Mouse (Mus musculus): Measurements from ENCODE around the gene Phc3. TPM values are rescaled to one million over a fixed set of nuclear protein-coding genes. Genes with fewer than 3 reads are reported as not detected.

The Phc3 gene
- polyA plus RNA-seq, 1 experiment from 2014 or later: 7.8 TPM

- no peak for ATAC-seq
- no peak overlapping the region for H3K27ac ChIP-seq (ENCODE audit: low read length)
Measured at GRCm38 (mm10) chr3:30904658-30905057, 64.6 kb downstream of the Phc3 start.

GRCm38 (mm10) chr3:30899407-30899806, 69.8 kb downstream of the Phc3 start:
- no peak overlapping the region for H3K9ac ChIP-seq (ENCODE audit: low read depth, low read length)
- H3K4me1 ChIP-seq (ENCODE audit: control insufficient read depth, insufficient read depth, low read length): no peaks in the 10 kb centered on the region
- H3K4me2 ChIP-seq (ENCODE audit: low read length): no peak overlapping the region
- no peak overlapping the region for H3K4me3 ChIP-seq (ENCODE audit: low read depth, low read length)
- H3K27ac ChIP-seq (ENCODE audit: low read length): no peak overlapping the region
- H3K27me3 ChIP-seq (ENCODE audit: control insufficient read depth, insufficient read depth, low read depth, low read length): no peaks in the 10 kb centered on the region
- peaks cover 20% of the 10 kb centered on the region for H3K36me3 ChIP-seq (ENCODE audit: control insufficient read depth, insufficient read depth, low read length)
- no peaks in the 10 kb centered on the region for H3K9me3 ChIP-seq (replicated peaks; ENCODE audit: control insufficient read depth, low read length, poor library complexity, severe bottlenecking)
- 96% methylated on average over 8 of the region's 8 CpGs for WGBS
- no peak for ATAC-seq

More at GRCm38 (mm10) chr3:30904658-30905057, 64.6 kb downstream of the Phc3 start:
- Histone ChIP-seq H3K4me3 (ENCODE audit: low read depth, low read length) (no peak overlapping the region), H3K36me3 (ENCODE audit: control insufficient read depth, insufficient read depth, low read length) (peaks cover 29% of the 10 kb centered on the region), H3K4me1 (ENCODE audit: control insufficient read depth, insufficient read depth, low read length) (no peaks in the 10 kb centered on the region), H3K9me3 (replicated peaks; ENCODE audit: control insufficient read depth, low read length, poor library complexity, severe bottlenecking) (no peaks in the 10 kb centered on the region), H3K27me3 (ENCODE audit: control insufficient read depth, insufficient read depth, low read depth, low read length) (no peaks in the 10 kb centered on the region), H3K9ac (ENCODE audit: low read depth, low read length) (no peak overlapping the region), H3K4me2 (ENCODE audit: low read length) (no peak overlapping the region)
- 96% methylated on average over 1 of the region's 1 CpGs for WGBS

GRCm38 (mm10) chr3:30896721-30897120, 72.5 kb downstream of the Phc3 start:
- no peak overlapping the region for H3K9ac ChIP-seq (ENCODE audit: low read depth, low read length)
- no peak overlapping the region for H3K27ac ChIP-seq (ENCODE audit: low read length)
- WGBS: 94% methylated on average over 5 of the region's 5 CpGs
- no peaks in the 10 kb centered on the region for H3K4me1 ChIP-seq (ENCODE audit: control insufficient read depth, insufficient read depth, low read length)
- ATAC-seq: no peak
- H3K4me3 ChIP-seq (ENCODE audit: low read depth, low read length): no peak overlapping the region
- H3K4me2 ChIP-seq (ENCODE audit: low read length): no peak overlapping the region
- no peaks in the 10 kb centered on the region for H3K9me3 ChIP-seq (replicated peaks; ENCODE audit: control insufficient read depth, low read length, poor library complexity, severe bottlenecking)
- H3K27me3 ChIP-seq (ENCODE audit: control insufficient read depth, insufficient read depth, low read depth, low read length): no peaks in the 10 kb centered on the region
- peaks cover 11% of the 10 kb centered on the region; the same call in 1 of the 2 replicates for H3K36me3 ChIP-seq (ENCODE audit: control insufficient read depth, insufficient read depth, low read length)

GRCm38 (mm10) chr3:30889014-30889413, 80.2 kb downstream of the Phc3 start:
- WGBS: 14% methylated on average over 1 of the region's 1 CpGs
- Histone ChIP-seq H3K4me3 (ENCODE audit: low read depth, low read length) (no peak overlapping the region), H3K36me3 (ENCODE audit: control insufficient read depth, insufficient read depth, low read length) (no peaks in the 10 kb centered on the region), H3K4me1 (ENCODE audit: control insufficient read depth, insufficient read depth, low read length) (no peaks in the 10 kb centered on the region), H3K27me3 (ENCODE audit: control insufficient read depth, insufficient read depth, low read depth, low read length) (no peaks in the 10 kb centered on the region), H3K4me2 (ENCODE audit: low read length) (no peak overlapping the region), H3K27ac (ENCODE audit: low read length) (no peak overlapping the region), H3K9ac (ENCODE audit: low read depth, low read length) (no peak overlapping the region), H3K9me3 (replicated peaks; ENCODE audit: control insufficient read depth, low read length, poor library complexity, severe bottlenecking) (no peaks in the 10 kb centered on the region)
- ATAC-seq: no peak

GRCm38 (mm10) chr3:30887449-30887848, 81.8 kb downstream of the Phc3 start:
- Histone ChIP-seq H3K4me2 (ENCODE audit: low read length) (no peak overlapping the region), H3K4me3 (ENCODE audit: low read depth, low read length) (no peak overlapping the region), H3K27ac (ENCODE audit: low read length) (no peak overlapping the region), H3K36me3 (ENCODE audit: control insufficient read depth, insufficient read depth, low read length) (no peaks in the 10 kb centered on the region), H3K9me3 (replicated peaks; ENCODE audit: control insufficient read depth, low read length, poor library complexity, severe bottlenecking) (no peaks in the 10 kb centered on the region), H3K27me3 (ENCODE audit: control insufficient read depth, insufficient read depth, low read depth, low read length) (no peaks in the 10 kb centered on the region), H3K9ac (ENCODE audit: low read depth, low read length) (no peak overlapping the region), H3K4me1 (ENCODE audit: control insufficient read depth, insufficient read depth, low read length) (no peaks in the 10 kb centered on the region)
- ATAC-seq: no peak
- 83% methylated on average over 3 of the region's 3 CpGs for WGBS

GRCm38 (mm10) chr3:30876709-30877108, 92.5 kb downstream of the Phc3 start:
- H3K4me3 ChIP-seq (ENCODE audit: low read depth, low read length): no peak overlapping the region
- H3K4me1 ChIP-seq (ENCODE audit: control insufficient read depth, insufficient read depth, low read length): no peaks in the 10 kb centered on the region

GRCm38 (mm10) chr3:30869995-30870394, 99.2 kb downstream of the Phc3 start:
- no peak overlapping the region for H3K4me2 ChIP-seq (ENCODE audit: low read length)
- WGBS: 96% methylated on average over 1 of the region's 1 CpGs
- H3K9ac ChIP-seq (ENCODE audit: low read depth, low read length): no peak overlapping the region
- H3K4me3 ChIP-seq (ENCODE audit: low read depth, low read length): no peak overlapping the region
- no peaks in the 10 kb centered on the region for H3K27me3 ChIP-seq (ENCODE audit: control insufficient read depth, insufficient read depth, low read depth, low read length)
- H3K36me3 ChIP-seq (ENCODE audit: control insufficient read depth, insufficient read depth, low read length): no peaks in the 10 kb centered on the region
- H3K9me3 ChIP-seq (replicated peaks; ENCODE audit: control insufficient read depth, low read length, poor library complexity, severe bottlenecking): no peaks in the 10 kb centered on the region
- H3K4me1 ChIP-seq (ENCODE audit: control insufficient read depth, insufficient read depth, low read length): no peaks in the 10 kb centered on the region
- ATAC-seq: no peak
- H3K27ac ChIP-seq (ENCODE audit: low read length): no peak overlapping the region

More at GRCm38 (mm10) chr3:30876709-30877108, 92.5 kb downstream of the Phc3 start:
- 90% methylated on average over 6 of the region's 6 CpGs for WGBS
- Histone ChIP-seq H3K27ac (ENCODE audit: low read length) (no peak overlapping the region), H3K4me2 (ENCODE audit: low read length) (no peak overlapping the region), H3K36me3 (ENCODE audit: control insufficient read depth, insufficient read depth, low read length) (no peaks in the 10 kb centered on the region), H3K9me3 (replicated peaks; ENCODE audit: control insufficient read depth, low read length, poor library complexity, severe bottlenecking) (no peaks in the 10 kb centered on the region), H3K27me3 (ENCODE audit: control insufficient read depth, insufficient read depth, low read depth, low read length) (no peaks in the 10 kb centered on the region), H3K9ac (ENCODE audit: low read depth, low read length) (no peak overlapping the region)
- ATAC-seq: no peak

GRCm38 (mm10) chr3:30868625-30869024, 100.6 kb downstream of the Phc3 start:
- Histone ChIP-seq H3K9me3 (replicated peaks; ENCODE audit: control insufficient read depth, low read length, poor library complexity, severe bottlenecking) (no peaks in the 10 kb centered on the region), H3K27me3 (ENCODE audit: control insufficient read depth, insufficient read depth, low read depth, low read length) (no peaks in the 10 kb centered on the region), H3K4me2 (ENCODE audit: low read length) (no peak overlapping the region), H3K4me3 (ENCODE audit: low read depth, low read length) (no peak overlapping the region), H3K9ac (ENCODE audit: low read depth, low read length) (no peak overlapping the region), H3K36me3 (ENCODE audit: control insufficient read depth, insufficient read depth, low read length) (no peaks in the 10 kb centered on the region), H3K4me1 (ENCODE audit: control insufficient read depth, insufficient read depth, low read length) (no peaks in the 10 kb centered on the region), H3K27ac (ENCODE audit: low read length) (no peak overlapping the region)
- 68% methylated on average over 5 of the region's 5 CpGs for WGBS
- no peak for ATAC-seq

- Histone ChIP-seq H3K4me1 (ENCODE audit: control insufficient read depth, insufficient read depth, low read length) (no peaks in the 10 kb centered on the region), H3K4me3 (ENCODE audit: low read depth, low read length) (no peak overlapping the region), H3K27me3 (ENCODE audit: control insufficient read depth, insufficient read depth, low read depth, low read length) (no peaks in the 10 kb centered on the region), H3K36me3 (ENCODE audit: control insufficient read depth, insufficient read depth, low read length) (no peaks in the 10 kb centered on the region), H3K27ac (ENCODE audit: low read length) (no peak overlapping the region), H3K4me2 (ENCODE audit: low read length) (no peak overlapping the region), H3K9ac (ENCODE audit: low read depth, low read length) (no peak overlapping the region), H3K9me3 (replicated peaks; ENCODE audit: control insufficient read depth, low read length, poor library complexity, severe bottlenecking) (no peaks in the 10 kb centered on the region)
- 78% methylated on average over 5 of the region's 5 CpGs for WGBS
- no peak for ATAC-seq
Measured at GRCm38 (mm10) chr3:30868176-30868575, 101.0 kb downstream of the Phc3 start.

Measured in midbrain, embryonic 16.5 days (tissue).